Mouse (Mus musculus) heart, adult 2 months (tissue): ENCODE results near the gene Pmf1.

Experiments
- CTCF ChIP-seq: fragments of 200-600 bp; IDR thresholded peaks from 2 replicates; pipeline ENCODE4 v1.8.1; 2022; ENCODE audit warnings: antibody characterized with exemption, mild to moderate bottlenecking, moderate library complexity
- EP300 ChIP-seq: fragments of 200-500 bp; IDR thresholded peaks from 2 replicates; pipeline ENCODE4 v1.6.1; 2011; ENCODE audit warnings: low read depth, low read length, control low read depth; ENCODE audit not compliant: insufficient read depth
- POLR2A ChIP-seq: fragments of 200-500 bp; IDR thresholded peaks from 2 replicates; pipeline ENCODE4 v1.6.1; 2011; ENCODE audit warnings: mild to moderate bottlenecking, low read depth, low read length, control low read depth; ENCODE audit not compliant: insufficient read depth

GRCm38 (mm10) chr3:88425330-88425689, 15.2 kb upstream of the Pmf1 start:
- TF ChIP-seq EP300 (no peak), CTCF (no peak), POLR2A (no peak)
